Mouse (Mus musculus): Measurements from ENCODE around the gene Arl8a. TPM values are rescaled to one million over a fixed set of nuclear protein-coding genes. Genes with fewer than 3 reads are reported as not detected.

Gene Arl8a
- polyA plus RNA-seq, 1 experiment from 2014 or later: 59.2 TPM

GRCm38 (mm10) chr1:135156300-135156699 lies 9.7 kb downstream of the Arl8a start:
- Histone ChIP-seq H3K27me3 (no peaks in the 10 kb centered on the region), H3K36me3 (peaks cover 27% of the 10 kb centered on the region), H3K4me1 (peaks cover 24% of the 10 kb centered on the region), H3K4me3 (no peak overlapping the region), H3K9ac (no peak overlapping the region), H3K9me3 (no peaks in the 10 kb centered on the region), H3K4me2 (no peak overlapping the region), H3K27ac (no peak overlapping the region)
- 77% methylated on average over 6 of the region's 6 CpGs for WGBS
- ATAC-seq (ENCODE audit: insufficient number of reproducible peaks, low FRiP score, low TSS enrichment, low read depth): no peak

DNA sequence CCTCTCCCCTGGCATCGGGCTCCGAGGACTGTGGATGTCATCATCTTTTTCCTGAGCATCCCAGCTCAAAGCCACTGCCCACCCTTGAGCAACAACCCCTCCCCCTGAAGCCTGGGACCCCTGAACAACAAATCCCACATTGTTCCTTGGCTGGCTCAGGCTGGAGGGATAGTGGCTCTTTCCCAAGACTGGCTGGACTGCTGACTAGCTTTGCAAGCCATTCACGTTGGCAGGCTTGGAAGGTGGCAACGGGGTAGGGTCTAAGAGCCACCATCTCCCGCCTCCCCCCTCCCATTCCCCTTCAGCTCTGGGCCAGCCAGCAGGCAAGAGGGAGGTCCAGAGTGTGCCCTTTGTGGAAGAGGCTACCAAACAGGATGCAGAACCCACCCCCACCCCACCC lies 12.0 kb downstream of the Arl8a start:
- no peaks in the 10 kb centered on the region for H3K27me3 ChIP-seq
- peaks cover 19% of the 10 kb centered on the region for H3K4me1 ChIP-seq
- 58% methylated on average over 5 of the region's 5 CpGs for WGBS
- H3K9ac ChIP-seq: no peak overlapping the region
- ATAC-seq (ENCODE audit: insufficient number of reproducible peaks, low FRiP score, low TSS enrichment, low read depth): no peak
- peaks cover 19% of the 10 kb centered on the region for H3K36me3 ChIP-seq
- no peak overlapping the region for H3K4me2 ChIP-seq
- H3K9me3 ChIP-seq: no peaks in the 10 kb centered on the region
- no peak overlapping the region for H3K4me3 ChIP-seq
- no peak overlapping the region for H3K27ac ChIP-seq

- no peak overlapping the region for H3K27ac ChIP-seq
- H3K36me3 ChIP-seq: peaks cover 19% of the 10 kb centered on the region
- peaks cover 15% of the 10 kb centered on the region for H3K4me1 ChIP-seq
- no peak overlapping the region for H3K9ac ChIP-seq
- no peak overlapping the region for H3K4me2 ChIP-seq
- WGBS: 66% methylated on average over 7 of the region's 7 CpGs
- no peak for ATAC-seq (ENCODE audit: insufficient number of reproducible peaks, low FRiP score, low TSS enrichment, low read depth)
- no peak overlapping the region for H3K4me3 ChIP-seq
- no peaks in the 10 kb centered on the region for H3K9me3 ChIP-seq
- H3K27me3 ChIP-seq: no peaks in the 10 kb centered on the region
These were observed 12.4 kb downstream of the Arl8a start for GRCm38 (mm10) chr1:135159074-135159473.

DNA sequence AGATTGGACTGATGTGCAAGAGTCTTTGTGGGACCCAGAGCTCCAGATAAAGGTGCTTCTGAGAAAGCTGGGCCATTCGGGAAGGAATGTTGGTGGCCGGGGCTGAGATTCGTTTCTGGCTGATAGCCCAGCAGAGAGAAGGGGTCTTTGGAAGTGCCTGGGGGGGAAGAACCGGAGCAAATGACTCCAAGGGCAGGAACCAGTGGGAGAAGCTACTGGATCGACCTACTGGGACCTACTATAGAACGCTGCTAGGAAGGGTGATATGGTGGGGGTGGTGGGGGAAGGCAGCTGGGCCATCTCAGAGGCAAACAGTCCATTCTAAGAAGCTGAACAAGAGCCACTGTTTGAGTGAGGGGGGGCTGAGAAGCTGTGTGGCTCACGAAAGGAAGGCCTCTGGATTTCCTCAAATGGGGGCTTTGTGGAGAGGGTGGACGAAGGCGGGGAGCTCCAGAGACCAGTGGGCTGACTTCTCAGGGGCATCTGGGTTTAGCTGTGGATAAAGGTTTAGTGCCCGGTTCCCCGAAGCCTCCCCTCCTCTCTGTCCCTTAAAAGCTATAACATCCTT lies 13.0 kb downstream of the Arl8a start:
- H3K4me2 ChIP-seq: no peak overlapping the region
- H3K4me3 ChIP-seq: no peak overlapping the region
- peaks cover 10% of the 10 kb centered on the region for H3K4me1 ChIP-seq
- H3K36me3 ChIP-seq: peaks cover 19% of the 10 kb centered on the region
- ATAC-seq (ENCODE audit: insufficient number of reproducible peaks, low FRiP score, low TSS enrichment, low read depth): no peak
- H3K27me3 ChIP-seq: no peaks in the 10 kb centered on the region
- no peak overlapping the region for H3K9ac ChIP-seq
- no peaks in the 10 kb centered on the region for H3K9me3 ChIP-seq
- 76% methylated on average over 11 of the region's 11 CpGs for WGBS
- no peak overlapping the region for H3K27ac ChIP-seq

DNA sequence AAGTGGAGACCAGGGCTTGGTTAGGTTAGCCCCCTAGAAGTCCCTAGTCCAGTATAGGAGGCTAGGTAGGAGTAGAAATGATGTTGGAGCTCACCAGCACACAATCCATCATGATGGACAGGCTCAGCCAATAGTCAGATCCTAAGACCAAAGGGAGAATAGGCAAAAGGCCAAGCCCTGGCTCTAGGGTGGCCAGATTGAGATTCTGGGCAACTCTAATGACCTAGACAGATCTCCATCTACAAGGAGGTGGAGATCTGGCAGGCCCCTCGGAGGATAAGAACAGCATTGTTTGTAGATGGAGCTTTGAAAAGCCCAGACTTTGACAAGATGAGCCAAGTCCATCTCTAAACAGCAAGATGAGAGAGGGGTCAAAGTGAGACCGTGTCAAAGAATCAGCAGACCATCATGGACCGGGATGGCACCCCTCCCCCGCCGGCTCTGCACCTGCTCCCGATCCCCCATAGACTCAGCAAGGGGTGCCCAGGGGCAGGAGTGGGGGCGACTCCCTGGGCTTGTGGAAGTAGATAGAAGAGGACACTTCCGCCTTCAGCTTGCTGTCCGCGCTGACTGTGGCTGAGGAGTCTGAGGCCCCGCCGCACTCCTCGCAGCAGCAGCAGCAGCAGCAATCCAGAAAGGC lies 13.9 kb downstream of the Arl8a start:
- 86% methylated on average over 13 of the region's 13 CpGs for WGBS

GRCm38 (mm10) chr1:135162720-135163119 lies 16.1 kb downstream of the Arl8a start:
- Histone ChIP-seq H3K27ac (no peak overlapping the region), H3K4me2 (no peak overlapping the region), H3K27me3 (no peaks in the 10 kb centered on the region), H3K4me1 (peaks cover 8% of the 10 kb centered on the region; the same call in 1 of the 2 replicates), H3K4me3 (no peak overlapping the region), H3K36me3 (no peaks in the 10 kb centered on the region), H3K9me3 (no peaks in the 10 kb centered on the region), H3K9ac (no peak overlapping the region)
- no peak for ATAC-seq (ENCODE audit: insufficient number of reproducible peaks, low FRiP score, low TSS enrichment, low read depth)
- whole genome bisulfite sequencing: 50% methylated on average over 6 of the region's 6 CpGs

More for the DNA sequence above, 13.9 kb downstream of the Arl8a start:
- ATAC-seq (ENCODE audit: insufficient number of reproducible peaks, low FRiP score, low TSS enrichment, low read depth): no peak
- Histone ChIP-seq H3K27ac (no peak overlapping the region), H3K4me1 (peaks cover 8% of the 10 kb centered on the region; the same call in 1 of the 2 replicates), H3K9me3 (no peaks in the 10 kb centered on the region), H3K36me3 (peaks cover 14% of the 10 kb centered on the region), H3K4me2 (no peak overlapping the region), H3K27me3 (no peaks in the 10 kb centered on the region), H3K4me3 (no peak overlapping the region), H3K9ac (no peak overlapping the region)

DNA sequence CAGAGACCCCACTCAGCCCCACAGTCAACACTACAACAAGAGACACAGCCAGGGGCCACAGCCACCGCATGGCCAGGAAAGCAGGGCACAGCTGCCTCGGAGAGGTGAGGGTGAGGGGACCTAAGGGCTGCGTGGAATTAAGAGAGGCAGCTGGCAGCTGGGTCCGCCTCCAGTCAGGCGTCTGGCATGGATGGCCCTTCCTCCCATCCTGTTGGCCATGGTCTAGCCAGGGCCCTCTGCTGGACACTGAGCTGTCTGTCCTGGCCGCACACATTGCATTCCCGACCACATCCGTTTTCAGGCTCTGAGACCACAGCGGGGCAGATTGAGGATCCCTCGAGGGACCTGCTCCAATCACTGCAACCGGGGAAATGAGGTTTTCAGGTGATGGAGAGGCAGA lies 20.8 kb downstream of the Arl8a start, which contains the start of gene Gpr37l1:
Gene Gpr37l1, minus strand, starts transcription at position 247 of the 400 bp plus-strand sequence.
- no peak for ATAC-seq (ENCODE audit: insufficient number of reproducible peaks, low FRiP score, low TSS enrichment, low read depth)
- no peak within 1 kb of the TSS for H3K9ac ChIP-seq
- no peak within 1 kb of the TSS for H3K4me2 ChIP-seq
- H3K4me1 ChIP-seq: peaks cover 3% of the 10 kb centered on the region; the same call in 1 of the 2 replicates
- H3K9me3 ChIP-seq: no peaks in the 10 kb centered on the region
- WGBS: 69% methylated on average over 11 of the region's 11 CpGs
- no peaks in the 10 kb centered on the region for H3K36me3 ChIP-seq
- no peaks in the 10 kb centered on the region for H3K27me3 ChIP-seq
- no peak within 1 kb of the TSS for H3K4me3 ChIP-seq
- H3K27ac ChIP-seq: no peak within 1 kb of the TSS

DNA sequence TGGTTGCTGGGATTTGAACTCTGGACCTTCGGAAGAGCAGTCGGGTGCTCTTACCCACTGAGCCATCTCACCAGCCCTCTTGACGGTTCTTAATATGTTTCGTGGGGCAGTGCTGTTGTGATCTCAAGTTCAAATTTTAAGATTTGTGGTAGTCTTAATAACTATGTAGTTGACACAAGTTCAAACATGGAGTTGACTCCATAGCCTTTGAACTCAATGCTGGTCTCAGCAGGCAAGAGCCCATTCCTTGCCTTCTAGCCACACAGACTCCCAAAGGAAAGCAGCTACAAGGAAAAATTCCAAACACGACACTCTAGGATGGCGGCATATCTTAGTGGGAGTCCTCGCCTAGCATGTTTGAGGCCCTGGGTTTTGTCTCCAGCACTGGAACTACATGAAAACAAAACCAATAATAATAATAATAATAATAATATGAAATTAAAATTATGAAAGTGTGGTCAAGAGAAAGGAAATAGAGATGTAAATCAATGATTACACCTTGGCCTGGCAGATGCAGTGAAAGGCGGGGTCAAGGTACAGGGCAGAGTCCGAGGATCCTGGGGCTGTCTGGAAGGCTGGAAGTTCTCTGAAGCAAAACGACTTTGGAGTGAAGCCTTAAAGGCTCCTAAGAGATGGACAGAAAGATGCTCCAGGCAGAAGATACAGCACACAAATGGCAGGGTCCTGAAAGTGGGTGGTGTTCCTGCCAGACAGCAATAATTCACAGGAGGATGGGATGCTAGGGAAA lies 22.0 kb downstream of the Arl8a start:
- Histone ChIP-seq H3K9me3 (no peaks in the 10 kb centered on the region), H3K27ac (no peak overlapping the region), H3K27me3 (no peaks in the 10 kb centered on the region), H3K4me1 (peaks cover 3% of the 10 kb centered on the region; the same call in 1 of the 2 replicates), H3K9ac (no peak overlapping the region), H3K4me3 (no peak overlapping the region), H3K4me2 (no peak overlapping the region), H3K36me3 (no peaks in the 10 kb centered on the region)
- 86% methylated on average over 10 of the region's 10 CpGs for WGBS
- ATAC-seq (ENCODE audit: insufficient number of reproducible peaks, low FRiP score, low TSS enrichment, low read depth): no peak

DNA sequence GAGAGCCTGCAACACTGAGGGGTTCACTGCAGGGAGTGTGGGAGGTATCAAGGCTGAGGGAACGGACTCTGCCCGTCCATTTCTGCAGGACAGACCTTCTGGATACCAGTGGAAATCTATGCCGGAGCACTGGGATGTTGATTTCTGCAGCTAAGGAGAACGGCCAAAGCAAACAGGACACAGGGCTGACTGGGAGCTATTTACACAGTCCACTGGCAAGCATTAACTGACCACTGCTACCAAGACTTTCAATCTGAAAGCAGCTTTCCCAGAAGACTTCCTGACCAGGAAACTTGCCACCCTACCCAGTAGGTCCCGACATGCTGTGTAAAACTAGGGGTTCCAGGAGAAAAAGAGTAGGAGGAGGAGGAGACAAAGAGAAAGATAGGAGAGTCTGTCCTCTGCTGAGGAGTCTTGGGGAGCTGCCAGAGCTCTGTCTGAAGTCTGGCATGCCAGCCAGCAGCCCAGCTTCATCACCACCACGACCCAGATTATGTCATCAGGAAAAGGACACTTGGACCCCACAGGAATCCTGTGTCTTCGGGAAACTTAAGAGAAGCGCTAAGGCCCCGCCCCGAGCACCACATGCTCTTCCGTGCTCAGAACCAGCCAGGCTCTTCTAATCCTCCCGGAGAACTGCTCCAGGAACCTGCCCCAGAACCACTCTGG lies 23.1 kb downstream of the Arl8a start:
- ATAC-seq (ENCODE audit: insufficient number of reproducible peaks, low FRiP score, low TSS enrichment, low read depth): no peak
- Histone ChIP-seq H3K9me3 (no peaks in the 10 kb centered on the region), H3K27ac (no peak overlapping the region), H3K4me3 (no peak overlapping the region), H3K9ac (no peak overlapping the region), H3K4me1 (peaks cover 3% of the 10 kb centered on the region; the same call in 1 of the 2 replicates), H3K4me2 (no peak overlapping the region), H3K27me3 (no peaks in the 10 kb centered on the region), H3K36me3 (no peaks in the 10 kb centered on the region)
- WGBS: 52% methylated on average over 12 of the region's 12 CpGs

- ATAC-seq (ENCODE audit: insufficient number of reproducible peaks, low FRiP score, low TSS enrichment, low read depth): no peak
- Histone ChIP-seq H3K4me1 (peaks cover 3% of the 10 kb centered on the region; the same call in 1 of the 2 replicates), H3K27ac (no peak overlapping the region), H3K4me2 (no peak overlapping the region), H3K27me3 (no peaks in the 10 kb centered on the region), H3K4me3 (no peak overlapping the region), H3K9me3 (no peaks in the 10 kb centered on the region), H3K36me3 (no peaks in the 10 kb centered on the region), H3K9ac (no peak overlapping the region)
- 66% methylated on average over 10 of the region's 10 CpGs for WGBS
These were observed 23.7 kb downstream of the Arl8a start for GRCm38 (mm10) chr1:135170299-135170698.

- no peak overlapping the region for H3K4me3 ChIP-seq
- no peaks in the 10 kb centered on the region for H3K27me3 ChIP-seq
- peaks cover 3% of the 10 kb centered on the region; the same call in 1 of the 2 replicates for H3K4me1 ChIP-seq
- no peak overlapping the region for H3K4me2 ChIP-seq
- no peaks in the 10 kb centered on the region for H3K36me3 ChIP-seq
- H3K9ac ChIP-seq: no peak overlapping the region
- H3K27ac ChIP-seq: no peak overlapping the region
- H3K9me3 ChIP-seq: no peaks in the 10 kb centered on the region
- no peak for ATAC-seq (ENCODE audit: insufficient number of reproducible peaks, low FRiP score, low TSS enrichment, low read depth)
- 77% methylated on average over 7 of the region's 7 CpGs for WGBS
These were observed 24.6 kb downstream of the Arl8a start for GRCm38 (mm10) chr1:135171202-135171601.
